Mouse (Mus musculus): Measurements from ENCODE around the gene Prop1.
A peak's percentile ranks its signal among the peaks of the same experiment; 100 is the strongest.

Prop1 gene

DNA sequence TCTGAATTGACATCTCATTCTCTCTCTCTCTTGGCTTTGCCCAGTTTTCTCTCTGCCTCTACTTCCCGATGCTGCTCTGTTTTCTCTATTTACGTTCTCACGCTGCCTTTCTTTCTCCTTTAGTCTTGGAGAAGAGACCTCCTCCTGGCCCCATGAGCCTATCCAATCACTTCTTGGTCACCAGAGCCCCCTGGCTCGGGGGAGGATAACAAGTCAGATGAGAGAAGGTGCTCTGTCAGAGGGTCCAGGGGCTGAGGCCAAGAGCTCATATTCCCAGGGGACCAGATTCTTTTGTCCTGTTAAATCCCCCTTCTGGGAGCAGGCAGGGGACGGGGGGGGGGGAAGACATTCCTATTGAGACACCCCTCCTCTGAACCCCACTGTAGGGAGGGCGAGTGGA is at the start of gene Prop1:
TSS of gene Prop1 (minus strand) at position 101 of the 400 bp plus-strand sequence.
- DNase-seq (ENCODE audit: low read depth): no peak

DNA sequence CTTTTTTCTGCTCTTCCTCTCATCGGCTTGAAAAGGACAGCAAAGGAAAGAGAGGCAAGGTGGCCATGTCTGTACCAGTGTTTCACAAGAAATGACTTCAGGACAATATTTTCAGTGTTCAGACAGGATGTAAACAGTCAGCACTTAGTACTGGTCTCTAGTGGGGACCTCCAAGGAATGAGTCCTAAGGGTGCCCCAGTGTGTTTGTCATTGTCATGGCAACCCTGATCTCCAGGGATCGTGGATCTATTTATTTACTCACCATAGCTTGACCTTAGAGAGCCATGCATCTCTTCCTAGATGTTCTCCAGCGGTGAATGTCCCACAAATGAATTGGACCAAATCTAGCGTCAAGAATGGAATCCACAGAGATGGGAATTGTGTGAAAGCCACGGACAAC is 49.7 kb upstream of the Prop1 start, which contains the start of gene Olfr51:
TSS of gene Olfr51 (plus strand) at position 301 of the 400 bp plus-strand sequence.
- DNase-seq (ENCODE audit: low read depth): no peak

DNA sequence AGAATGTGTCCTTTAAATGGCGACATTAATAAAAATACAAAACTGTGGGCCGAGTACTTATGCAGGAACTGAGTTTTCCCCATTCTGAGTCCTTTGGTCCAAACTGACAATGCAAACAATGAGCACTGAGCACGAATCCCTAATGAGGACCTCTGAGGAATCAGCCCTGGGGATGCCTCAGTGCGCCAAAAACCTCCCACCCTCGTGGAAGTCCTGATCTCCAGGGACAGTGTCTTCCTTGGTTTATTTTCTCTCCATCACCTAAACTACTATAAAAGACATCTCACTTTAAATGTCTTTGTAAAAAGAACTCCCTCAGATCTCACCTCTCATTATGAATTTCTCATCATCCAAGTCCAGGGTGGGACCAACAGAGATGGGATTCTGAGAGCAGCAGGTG is 28.1 kb upstream of the Prop1 start, which contains the start of gene Olfr1377:
TSS of gene Olfr1377 (plus strand) at position 301 of the 400 bp plus-strand sequence.
- DNase-seq (ENCODE audit: low read depth): no peak

DNA sequence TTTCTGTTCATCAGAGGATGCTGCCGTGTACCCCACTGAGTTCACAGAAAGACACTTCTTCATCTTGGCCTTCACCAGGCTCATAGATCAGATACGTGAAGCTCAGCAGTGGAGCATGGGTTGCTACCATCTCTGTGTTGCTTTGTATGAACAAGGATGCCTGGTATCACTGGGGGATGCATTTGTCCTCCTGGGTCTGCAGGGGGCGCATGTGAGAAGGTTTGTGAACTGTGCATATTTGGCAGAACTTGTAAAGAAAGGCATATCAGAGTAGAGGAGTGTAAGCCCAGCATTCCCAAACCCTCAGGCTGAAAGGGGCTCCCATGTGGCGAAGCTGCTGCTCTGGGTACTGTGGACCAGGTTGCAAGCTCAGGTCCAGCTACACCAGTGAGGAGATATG is 23.7 kb upstream of the Prop1 start:
- DNase-seq (ENCODE audit: low read depth): no peak

DNA sequence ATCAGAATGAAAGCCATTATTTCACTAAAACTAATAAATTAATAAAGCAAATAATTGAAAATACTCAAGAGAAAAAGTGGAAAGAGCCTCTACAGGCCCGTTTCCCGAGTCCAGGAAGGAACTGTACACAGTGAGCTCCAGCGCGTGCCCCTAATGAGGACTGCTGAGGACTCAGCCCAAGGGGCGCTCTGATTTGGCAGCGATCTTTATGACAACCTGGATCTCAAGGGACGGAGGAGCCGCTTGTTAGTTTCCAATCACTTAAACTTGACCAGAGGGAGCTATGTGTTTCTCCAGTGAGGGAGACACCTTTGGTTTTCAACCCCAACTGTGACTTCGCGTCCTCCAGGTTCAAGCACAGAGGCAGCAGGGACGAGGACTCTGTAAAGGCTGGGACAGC is 12.7 kb upstream of the Prop1 start, which contains the start of gene Olfr1378:
TSS of gene Olfr1378 (plus strand) at position 301 of the 400 bp plus-strand sequence.
- DNase-seq (ENCODE audit: low read depth): no peak

DNA sequence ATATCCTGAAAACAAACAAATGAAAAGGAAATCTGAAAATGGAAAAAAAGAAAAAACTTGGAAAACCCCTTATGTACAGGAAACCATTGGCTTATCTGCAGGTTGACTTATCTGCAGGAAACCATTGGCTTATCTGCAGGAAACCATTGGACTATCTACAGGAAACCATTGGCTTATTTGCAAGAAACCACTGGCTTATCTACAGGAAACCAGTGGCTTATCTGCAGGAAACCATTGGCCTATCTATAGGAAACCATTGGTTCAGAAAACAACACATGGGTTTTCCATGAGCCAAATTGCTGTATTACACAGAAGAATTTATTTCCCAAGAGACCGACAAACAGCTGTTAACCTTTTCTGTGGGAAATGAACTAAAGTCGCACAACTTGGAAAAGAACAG is 11.3 kb upstream of the Prop1 start:
- DNase-seq (ENCODE audit: low read depth): no peak

DNA sequence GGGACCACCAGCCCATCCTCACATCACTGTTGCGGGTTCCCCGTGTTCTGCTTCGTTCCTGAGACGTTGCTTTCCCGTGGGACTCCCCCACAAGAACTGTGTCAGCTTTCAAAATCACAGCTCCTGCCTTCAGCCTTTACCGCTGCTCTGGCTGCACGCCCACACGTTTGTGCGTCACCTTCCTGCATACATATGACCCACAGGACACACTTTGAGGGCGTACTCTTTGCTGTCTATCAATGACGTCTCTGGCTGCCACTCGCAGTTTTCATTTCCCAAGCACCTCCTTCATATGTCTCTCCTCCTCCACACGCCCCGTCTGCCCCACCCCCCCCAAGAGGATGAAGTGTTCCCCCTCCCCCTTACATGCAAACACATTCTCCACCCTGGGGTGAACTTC is 1.3 kb downstream of the Prop1 start:
- peak; percentile 39 for DNase-seq (ENCODE audit: low read depth)

DNA sequence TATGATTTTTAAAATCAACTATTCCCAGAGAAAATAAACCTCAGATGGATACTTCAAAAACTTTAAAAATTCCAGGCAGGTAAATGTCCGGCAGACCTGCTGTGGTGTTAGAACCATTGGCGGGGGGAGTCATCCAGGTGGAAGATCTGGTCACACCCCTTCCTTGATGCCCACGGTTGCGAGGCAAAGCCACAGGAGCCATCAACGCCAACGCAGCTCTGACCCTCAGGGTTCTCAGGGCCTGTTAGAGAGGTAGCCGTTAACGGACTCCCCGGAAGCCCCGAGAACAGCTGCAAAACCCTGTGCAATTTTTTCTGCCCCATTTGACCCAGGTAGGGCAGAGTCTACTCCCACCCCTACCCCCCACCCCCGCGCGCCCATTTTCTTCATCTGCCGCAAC is 10.1 kb downstream of the Prop1 start, which contains the start of gene 4933414I15Rik:
TSS of gene 4933414I15Rik (minus strand) at position 260 of the 400 bp plus-strand sequence.
- DNase-seq (ENCODE audit: low read depth): no peak

DNA sequence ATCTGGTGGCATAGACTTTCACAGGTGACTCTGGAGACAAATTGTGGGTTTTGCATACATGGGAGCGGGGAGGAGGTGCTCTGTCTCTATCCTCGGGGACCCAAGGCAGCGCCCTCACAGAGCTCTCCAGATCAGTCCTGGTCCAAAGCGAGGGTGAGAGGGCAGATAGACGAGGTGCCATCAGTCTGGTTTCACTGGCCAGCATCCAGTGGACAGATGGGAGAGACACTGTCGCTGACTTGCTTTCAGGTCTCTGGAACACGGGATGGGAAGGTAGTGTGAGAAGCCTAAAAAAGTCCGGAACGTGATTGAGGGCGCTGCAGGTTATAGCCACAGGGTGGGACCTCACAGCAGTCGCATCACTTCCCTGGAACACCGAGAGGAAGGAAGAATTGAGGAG is 11.2 kb downstream of the Prop1 start:
- no peak for DNase-seq (ENCODE audit: low read depth)

DNA sequence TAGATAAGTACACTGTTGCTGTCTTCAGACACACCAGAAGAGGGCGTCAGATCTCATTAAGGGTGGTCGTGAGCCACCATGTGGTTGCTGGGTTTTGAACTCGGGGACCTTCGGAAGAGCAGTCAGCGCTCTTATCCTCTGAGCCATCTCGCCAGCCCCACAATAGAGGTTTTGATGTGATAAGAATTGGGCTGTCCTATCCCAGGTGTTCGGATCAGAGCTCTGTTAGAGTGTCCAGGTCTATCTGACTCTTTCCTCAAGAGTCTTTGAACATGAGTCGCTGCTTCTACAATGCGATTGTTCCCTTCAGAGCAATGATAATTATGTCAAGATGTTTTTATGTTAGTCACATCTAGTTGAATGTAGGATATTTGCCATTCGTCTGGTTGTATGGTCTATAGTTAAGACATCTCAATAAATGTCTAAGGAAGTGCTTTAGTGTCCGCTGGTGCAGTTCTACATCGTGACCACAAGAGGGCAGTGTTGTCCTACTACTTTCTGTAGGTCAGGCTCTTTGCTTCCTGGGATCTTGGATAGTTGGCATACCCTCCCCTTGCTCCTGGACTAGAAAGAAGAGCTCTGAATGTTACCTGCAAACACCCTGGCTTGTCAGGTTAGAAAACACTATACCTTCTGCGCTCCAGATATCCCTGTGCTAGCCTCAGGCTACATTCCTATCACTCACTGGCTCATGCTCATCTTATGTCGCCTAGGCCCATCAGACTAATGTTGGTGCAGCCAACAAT is 13.8 kb downstream of the Prop1 start:
- DNase-seq (ENCODE audit: low read depth): peak; percentile 64

DNA sequence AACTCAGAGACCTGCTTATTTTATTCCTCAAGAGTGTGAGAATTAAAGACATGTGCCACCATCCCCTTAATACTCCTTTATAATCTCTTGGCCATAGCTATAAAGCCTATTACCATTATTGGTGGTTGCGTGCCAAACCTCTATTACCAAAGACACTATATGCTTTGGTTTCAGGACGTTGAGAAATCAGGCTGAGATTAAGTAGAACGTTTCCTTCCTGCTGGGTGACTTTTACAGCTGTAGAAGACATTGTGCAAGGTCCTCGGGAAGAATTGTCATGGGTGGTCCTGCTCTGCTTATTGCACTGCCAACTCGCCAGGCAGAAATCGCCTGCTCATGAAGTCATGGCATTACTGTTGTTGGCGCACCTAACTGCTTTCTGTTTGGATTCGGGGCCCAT is 15.1 kb downstream of the Prop1 start:
- DNase-seq (ENCODE audit: low read depth): no peak

DNA sequence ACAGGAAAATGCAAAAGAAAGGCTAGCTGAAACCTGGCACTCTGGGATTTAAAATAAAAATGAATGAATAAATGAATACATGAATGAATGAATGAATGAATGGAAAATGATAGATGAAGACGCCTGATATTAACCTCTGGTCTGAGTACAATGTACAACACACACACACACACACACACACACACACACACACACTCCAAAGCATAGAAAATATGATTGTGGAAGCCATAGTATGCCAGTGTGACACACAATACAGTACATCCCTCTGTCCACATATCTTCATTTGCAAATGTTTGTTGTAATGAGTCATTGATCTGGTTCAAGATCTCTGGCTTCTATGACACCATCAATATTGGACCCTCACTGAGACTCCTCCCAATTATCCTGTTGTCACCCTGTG is 21.5 kb downstream of the Prop1 start:
- DNase-seq (ENCODE audit: low read depth): no peak

DNA sequence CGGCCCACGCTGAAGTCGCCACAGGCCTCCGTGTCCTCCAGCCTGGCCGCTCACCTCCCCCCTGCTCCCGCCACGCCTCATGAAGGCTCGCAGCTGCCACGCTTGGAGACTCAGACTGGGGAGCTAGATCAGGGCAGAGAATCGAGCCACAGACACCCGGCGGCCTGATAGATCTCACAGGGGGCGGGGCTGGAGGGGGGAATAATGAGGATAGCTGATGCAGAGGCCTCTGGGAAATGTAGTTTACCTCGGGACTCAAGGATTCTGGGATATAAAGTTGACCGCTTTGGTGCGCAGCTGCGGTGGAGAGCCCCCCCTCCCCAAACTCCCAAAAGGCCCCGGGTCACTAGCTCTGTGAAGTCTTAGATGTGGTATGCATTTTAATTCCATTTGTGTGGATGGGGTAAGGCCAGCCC is 22.1 kb downstream of the Prop1 start, which contains the start of gene Zfp354b:
TSS of gene Zfp354b (minus strand) at position 183 of the 416 bp plus-strand sequence.
- DNase-seq (ENCODE audit: low read depth): peak; percentile 35

DNA sequence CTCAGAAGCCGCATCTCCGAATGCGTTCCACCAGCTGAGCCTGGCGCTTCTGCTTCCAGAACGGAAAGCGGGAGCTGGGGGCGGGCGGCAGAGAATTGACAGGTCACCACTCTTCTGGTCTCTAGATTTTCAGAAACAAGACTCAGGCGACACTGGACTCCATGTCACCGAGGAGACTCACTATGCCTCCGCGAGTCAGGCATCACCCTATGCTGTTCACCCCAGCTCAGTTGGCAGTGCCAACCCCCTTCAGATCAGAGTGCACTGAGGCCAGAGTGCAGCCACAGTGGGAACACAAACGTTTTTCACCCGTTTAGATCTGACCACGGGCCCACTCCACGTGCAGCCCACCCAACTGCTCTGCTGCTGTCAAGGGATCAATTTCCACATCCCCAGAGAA is 22.5 kb downstream of the Prop1 start:
- DNase-seq (ENCODE audit: low read depth): peak; percentile 4

DNA sequence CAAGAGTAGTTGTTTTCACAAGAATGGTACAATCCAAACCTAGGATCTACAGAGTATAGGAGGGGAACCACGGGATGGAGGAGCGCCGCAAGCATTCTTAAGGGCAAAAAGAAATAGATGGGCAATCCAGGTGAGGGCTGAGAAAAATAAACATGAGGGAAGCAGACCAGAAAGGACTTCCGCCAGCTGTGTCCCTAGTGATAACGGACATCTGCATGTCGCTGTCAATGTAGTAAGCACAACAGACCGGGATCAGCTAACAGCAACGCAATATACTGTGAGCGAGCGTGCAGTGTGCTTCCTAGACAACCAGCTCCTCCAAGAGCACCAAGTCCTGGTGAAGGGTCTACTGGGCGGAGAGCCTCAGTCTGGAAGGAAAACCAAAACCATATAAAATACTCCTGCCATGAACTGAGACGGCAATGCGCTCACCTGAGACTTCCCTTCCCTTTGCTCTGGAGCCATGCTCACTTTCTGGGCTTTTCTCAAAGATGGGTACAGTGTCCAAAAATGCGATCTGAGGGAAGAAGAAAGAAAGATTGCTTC is 23.0 kb downstream of the Prop1 start:
- no peak for DNase-seq (ENCODE audit: low read depth)

DNA sequence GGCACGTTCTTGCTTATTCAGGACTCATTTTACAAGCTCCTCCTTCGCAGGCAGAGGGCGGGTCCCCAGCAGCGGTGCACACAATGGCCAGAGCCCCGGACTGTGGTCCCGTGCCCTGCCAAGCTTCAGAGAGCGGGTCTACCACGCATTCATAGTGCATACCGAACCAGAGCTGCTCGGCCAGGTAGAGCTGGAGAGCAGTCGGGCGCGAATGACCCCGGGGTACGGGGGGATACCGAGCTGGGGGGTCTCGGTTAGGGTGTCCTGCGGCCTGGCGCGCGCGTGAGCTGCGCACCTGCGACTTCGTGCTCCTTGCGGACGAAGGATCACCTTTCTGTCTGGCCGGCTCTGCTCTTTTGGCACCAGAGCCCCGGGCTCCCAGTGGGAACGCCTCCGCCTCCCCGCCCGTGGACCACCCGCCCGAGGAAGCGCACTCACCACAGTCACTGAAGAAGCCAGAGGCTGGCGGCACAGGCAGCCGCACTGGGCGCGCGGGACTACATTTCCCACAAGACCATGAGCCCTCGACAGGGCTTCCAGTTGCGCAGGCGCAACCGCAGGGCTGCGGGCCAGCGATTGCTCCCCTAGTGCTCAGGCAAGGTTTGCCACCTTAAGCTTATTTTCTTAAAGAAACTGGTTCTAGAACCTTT is 37.8 kb downstream of the Prop1 start, which contains the start of gene Zfp2:
TSS of gene Zfp2 (minus strand) at position 495 of the 650 bp plus-strand sequence.
- DNase-seq (ENCODE audit: low read depth): peak; percentile 92

DNA sequence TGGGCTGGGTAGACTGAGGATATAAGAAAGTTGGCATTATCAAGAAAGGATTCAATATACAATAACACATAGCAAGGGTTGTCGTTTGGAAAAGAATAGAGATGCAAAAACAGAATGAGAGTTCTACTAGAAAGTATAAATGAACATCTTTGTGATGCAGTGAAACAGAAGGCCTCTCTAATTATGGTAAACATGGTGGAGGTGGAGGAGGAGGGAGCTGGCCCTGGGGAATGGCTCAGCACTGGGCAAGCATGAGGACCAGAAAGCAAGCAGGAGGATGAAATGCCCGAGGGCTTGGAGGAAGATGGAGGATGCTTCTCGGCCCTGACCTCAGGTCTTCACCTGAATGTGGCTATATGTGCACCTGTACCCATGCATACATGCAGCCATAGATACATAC is 39.1 kb downstream of the Prop1 start:
- DNase-seq (ENCODE audit: low read depth): no peak

DNA sequence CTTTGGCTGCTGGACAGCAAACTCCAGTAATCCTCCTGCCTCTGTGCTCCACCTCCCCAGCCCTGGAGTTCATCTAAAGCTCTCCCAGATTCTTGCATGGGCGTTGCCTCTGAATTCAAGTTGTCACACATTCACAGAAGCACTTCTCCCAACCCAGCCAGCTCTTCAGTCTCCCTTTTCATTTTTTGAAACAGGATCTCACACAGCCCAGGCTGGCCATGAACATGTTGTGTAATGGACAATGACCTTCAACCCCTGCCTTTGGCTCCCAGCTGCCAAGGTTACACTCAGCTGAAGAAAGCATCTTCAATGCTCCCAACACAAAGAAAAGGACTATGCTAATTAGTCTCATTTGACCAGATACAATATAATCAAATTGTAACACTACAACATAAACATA is 40.3 kb downstream of the Prop1 start:
- DNase-seq (ENCODE audit: low read depth): no peak

DNA sequence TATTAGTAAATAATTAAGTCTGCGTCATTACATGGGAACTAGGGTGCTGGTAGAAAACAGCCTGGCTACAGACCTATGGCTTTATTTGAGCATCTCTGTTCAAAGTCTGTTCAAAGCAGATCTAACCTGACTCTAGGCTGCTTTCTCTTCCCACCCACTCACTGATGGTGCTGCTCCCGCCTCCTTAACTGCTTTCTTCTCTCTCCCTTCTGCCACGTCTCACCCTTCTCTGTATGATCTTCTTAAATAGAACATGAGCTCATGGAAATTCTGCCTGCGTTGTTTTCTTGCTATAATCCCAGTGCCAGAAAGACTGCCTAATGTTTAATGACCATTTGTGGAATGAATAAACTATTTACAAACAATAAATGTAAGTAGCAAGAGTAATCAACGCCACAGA is 45.4 kb downstream of the Prop1 start:
- no peak for DNase-seq (ENCODE audit: low read depth)
